Mouse (Mus musculus): ENCODE data around the gene Fgf23. TPM values are rescaled to one million over a fixed set of nuclear protein-coding genes. Genes with fewer than 3 reads are reported as not detected.
A peak's percentile ranks its signal among the peaks of the same experiment; 100 is the strongest.

Fgf23 gene
- polyA plus RNA-seq, 1 experiment, result not detected

DNA sequence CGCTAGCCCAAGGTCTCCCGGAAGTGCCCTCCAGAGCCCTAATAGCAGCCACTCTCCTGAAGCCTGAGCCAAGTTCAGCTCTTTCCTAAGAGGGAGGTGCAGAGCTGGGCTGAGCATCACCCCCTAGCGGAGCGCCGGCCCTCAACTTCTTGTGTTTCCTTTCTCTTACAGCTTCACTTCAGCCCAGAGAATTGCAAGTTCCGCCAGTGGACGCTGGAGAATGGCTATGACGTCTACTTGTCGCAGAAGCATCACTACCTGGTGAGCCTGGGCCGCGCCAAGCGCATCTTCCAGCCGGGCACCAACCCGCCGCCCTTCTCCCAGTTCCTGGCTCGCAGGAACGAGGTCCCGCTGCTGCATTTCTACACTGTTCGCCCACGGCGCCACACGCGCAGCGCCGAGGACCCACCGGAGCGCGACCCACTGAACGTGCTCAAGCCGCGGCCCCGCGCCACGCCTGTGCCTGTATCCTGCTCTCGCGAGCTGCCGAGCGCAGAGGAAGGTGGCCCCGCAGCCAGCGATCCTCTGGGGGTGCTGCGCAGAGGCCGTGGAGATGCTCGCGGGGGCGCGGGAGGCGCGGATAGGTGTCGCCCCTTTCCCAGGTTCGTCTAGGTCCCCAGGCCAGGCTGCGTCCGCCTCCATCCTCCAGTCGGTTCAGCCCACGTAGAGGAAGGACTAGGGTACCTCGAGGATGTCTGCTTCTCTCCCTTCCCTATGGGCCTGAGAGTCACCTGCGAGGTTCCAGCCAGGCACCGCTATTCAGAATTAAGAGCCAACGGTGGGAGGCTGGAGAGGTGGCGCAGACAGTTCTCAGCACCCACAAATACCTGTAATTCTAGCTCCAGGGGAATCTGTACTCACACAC, 7.4 kb downstream of the Fgf23 start:
- H3K4me1 ChIP-seq (ENCODE audit: control insufficient read depth, insufficient read depth, low read length), result no peaks in the 10 kb centered on the region
- whole genome bisulfite sequencing, result 5% methylated on average over 59 of the region's 59 CpGs
- H3K27ac ChIP-seq (ENCODE audit: control insufficient read depth, insufficient read depth, low read depth, low read length, poor library complexity), result no peak overlapping the region
- TF ChIP-seq POLR2A (IDR thresholded peaks at IDR 0.05; ENCODE audit: borderline replicate concordance, control insufficient read depth, low read depth, low read length), result no peak; the same call in 1 of the 2 replicates
- no peak for TF ChIP-seq CTCF (IDR thresholded peaks at IDR 0.05; ENCODE audit: control insufficient read depth, insufficient read depth, low read length)
- no peak overlapping the region for H3K4me3 ChIP-seq (replicated peaks; ENCODE audit: control insufficient read depth, low read depth, low read length)

DNA sequence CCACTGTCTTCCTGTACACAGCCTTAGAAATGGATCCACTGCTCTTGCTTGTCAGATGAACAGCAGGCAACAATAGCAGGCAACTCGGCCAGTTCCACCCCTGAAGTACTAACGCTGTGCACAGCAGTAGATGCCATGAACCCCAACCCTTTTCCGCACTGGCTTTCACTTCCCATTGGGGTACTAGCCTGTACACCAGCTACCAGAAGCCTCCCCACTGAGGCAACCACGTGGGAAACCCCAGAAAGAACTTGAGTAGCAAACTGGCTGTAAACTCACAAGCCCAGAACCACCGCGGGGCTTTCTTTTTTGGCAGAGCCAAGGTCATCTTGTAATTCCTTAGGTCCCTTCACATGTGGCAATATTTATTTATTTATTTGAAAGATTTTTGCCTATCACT, 9.1 kb downstream of the Fgf23 start:
- TF ChIP-seq CTCF (IDR thresholded peaks at IDR 0.05; ENCODE audit: control insufficient read depth, insufficient read depth, low read length), result no peak
- no peak for TF ChIP-seq POLR2A (IDR thresholded peaks at IDR 0.05; ENCODE audit: borderline replicate concordance, control insufficient read depth, low read depth, low read length)
- H3K4me1 ChIP-seq (ENCODE audit: control insufficient read depth, insufficient read depth, low read length), result no peaks in the 10 kb centered on the region
- no peak overlapping the region for H3K4me3 ChIP-seq (replicated peaks; ENCODE audit: control insufficient read depth, low read depth, low read length)
- H3K27ac ChIP-seq (ENCODE audit: control insufficient read depth, insufficient read depth, low read depth, low read length, poor library complexity), result no peak overlapping the region
- 63% methylated on average over 6 of the region's 6 CpGs for WGBS

DNA sequence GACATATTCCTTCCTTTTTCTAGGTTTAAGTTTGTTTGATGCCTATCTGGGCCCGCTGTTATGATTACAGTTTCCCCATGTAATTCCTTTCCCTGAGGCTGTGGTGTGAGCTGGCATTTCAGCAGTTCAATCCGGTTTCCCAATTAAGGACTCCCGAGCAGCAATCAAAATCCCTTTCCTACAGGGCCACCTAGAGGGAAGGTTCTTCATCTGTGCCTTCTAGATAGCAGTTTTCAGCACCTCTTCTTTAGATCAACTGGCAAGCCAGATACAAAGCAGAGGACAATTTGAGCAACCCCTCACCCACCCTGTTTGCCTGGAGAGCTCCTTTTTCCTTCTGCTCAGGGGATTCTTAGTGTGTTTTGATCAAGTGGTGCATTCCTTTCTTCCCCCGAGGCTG, 14.0 kb downstream of the Fgf23 start:
- TF ChIP-seq POLR2A (IDR thresholded peaks at IDR 0.05; ENCODE audit: borderline replicate concordance, control insufficient read depth, low read depth, low read length), result no peak
- TF ChIP-seq CTCF (IDR thresholded peaks at IDR 0.05; ENCODE audit: control insufficient read depth, insufficient read depth, low read length), result no peak
- no peak overlapping the region for H3K4me3 ChIP-seq (replicated peaks; ENCODE audit: control insufficient read depth, low read depth, low read length)
- H3K27ac ChIP-seq (ENCODE audit: control insufficient read depth, insufficient read depth, low read depth, low read length, poor library complexity), result no peak overlapping the region
- 65% methylated on average over 4 of the region's 4 CpGs for WGBS
- no peaks in the 10 kb centered on the region for H3K4me1 ChIP-seq (ENCODE audit: control insufficient read depth, insufficient read depth, low read length)

DNA sequence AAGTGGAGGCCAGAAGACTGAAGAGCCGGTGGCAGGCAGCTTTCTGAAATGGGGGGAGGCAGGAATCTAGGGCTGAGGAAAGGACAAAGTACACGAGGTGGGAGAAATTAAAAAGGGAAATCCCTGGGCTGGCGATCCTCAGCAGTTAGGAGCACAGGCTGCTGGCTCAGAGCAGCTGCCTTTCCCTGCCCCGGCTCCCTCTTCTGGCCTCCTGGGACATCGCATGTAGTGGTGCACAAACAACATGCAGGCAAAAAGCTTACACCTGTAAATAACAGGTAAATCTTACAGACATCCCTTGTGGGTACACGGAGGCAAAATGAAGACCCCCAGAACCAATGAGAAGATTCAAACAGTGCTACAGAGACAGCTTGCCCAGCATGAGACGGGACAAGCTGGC, 21.9 kb downstream of the Fgf23 start:
- H3K27ac ChIP-seq (ENCODE audit: control insufficient read depth, insufficient read depth, low read depth, low read length, poor library complexity), result no peak overlapping the region
- peak; percentile 26; the same call in 1 of the 2 replicates for TF ChIP-seq CTCF (IDR thresholded peaks at IDR 0.05; ENCODE audit: control insufficient read depth, insufficient read depth, low read length)
- TF ChIP-seq POLR2A (IDR thresholded peaks at IDR 0.05; ENCODE audit: borderline replicate concordance, control insufficient read depth, low read depth, low read length), result no peak
- no peaks in the 10 kb centered on the region for H3K4me1 ChIP-seq (ENCODE audit: control insufficient read depth, insufficient read depth, low read length)
- 71% methylated on average over 7 of the region's 7 CpGs for WGBS
- H3K4me3 ChIP-seq (replicated peaks; ENCODE audit: control insufficient read depth, low read depth, low read length), result no peak overlapping the region

DNA sequence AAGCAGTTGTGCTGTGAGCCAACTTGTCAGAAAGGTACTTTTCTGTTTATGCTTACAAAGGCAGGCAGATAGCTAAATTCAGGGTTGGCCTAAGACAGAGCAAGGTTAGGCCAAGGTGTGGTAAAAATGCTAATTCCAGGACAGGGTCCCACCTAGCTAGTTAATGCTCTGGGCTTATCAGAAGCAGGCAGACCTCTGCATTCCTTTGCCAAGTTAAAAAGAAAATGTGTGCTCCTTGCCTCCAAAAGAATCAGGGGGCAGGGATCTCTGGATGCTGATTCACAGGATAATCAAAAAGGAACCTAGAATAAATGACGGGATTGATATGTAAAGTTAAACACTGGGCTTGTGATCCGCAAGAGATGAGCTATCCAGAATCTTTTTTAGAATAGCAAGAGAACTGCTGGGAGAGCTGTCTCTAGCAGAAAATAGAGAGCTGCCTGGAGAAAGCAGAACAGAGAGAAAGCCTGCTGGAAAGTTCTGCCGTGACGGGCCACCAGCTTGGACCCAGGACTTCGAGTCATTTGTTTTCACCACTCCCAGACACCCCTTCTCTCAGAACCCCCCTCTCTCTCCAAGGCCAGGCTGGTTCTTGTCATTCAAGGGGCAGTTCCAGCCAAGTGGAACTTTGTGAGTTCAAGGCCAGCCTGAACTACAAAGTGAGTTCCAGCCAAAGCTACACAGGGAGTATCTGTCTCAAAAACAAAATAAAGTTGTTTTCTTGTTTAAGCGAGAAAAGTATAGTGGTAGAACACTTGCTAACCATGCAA, 31.0 kb downstream of the Fgf23 start:
- TF ChIP-seq POLR2A (IDR thresholded peaks at IDR 0.05; ENCODE audit: borderline replicate concordance, control insufficient read depth, low read depth, low read length), result no peak
- TF ChIP-seq CTCF (IDR thresholded peaks at IDR 0.05; ENCODE audit: control insufficient read depth, insufficient read depth, low read length), result no peak
- Histone ChIP-seq H3K4me1 (ENCODE audit: control insufficient read depth, insufficient read depth, low read length) (no peaks in the 10 kb centered on the region), H3K27ac (ENCODE audit: control insufficient read depth, insufficient read depth, low read depth, low read length, poor library complexity) (no peak overlapping the region), H3K4me3 (replicated peaks; ENCODE audit: control insufficient read depth, low read depth, low read length) (no peak overlapping the region)
- 86% methylated on average over 6 of the region's 6 CpGs for WGBS

DNA sequence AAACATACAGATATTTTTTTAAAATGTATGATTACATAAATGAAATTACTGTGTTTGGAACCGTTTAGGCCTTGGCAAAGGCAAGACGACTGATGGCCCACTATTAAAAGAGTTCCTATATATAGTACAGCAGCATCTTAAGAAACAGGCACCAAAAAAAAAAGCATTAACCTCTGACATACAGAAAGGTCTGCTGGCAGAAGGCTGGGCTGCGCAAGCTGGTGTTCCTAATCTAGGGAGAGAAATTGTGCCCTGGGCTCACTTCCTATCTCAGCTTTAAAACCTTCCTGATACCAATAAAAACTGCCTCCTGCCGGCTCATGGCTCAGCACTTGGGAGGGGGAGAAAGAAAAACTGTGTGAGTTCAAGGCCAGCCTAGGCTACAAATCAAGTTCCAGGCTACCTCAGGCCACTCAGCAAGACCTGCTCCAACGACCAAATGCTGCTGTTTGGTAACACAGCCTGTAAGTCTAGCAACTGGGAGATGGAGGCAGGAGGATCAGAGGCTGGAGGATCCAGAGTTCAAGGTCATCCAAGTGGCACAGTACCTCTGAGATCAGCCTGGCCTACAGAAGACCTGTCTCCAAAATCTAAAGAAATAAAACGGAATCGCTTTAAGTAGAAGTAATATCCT, 31.8 kb downstream of the Fgf23 start:
- 84% methylated on average over 7 of the region's 7 CpGs for WGBS

DNA sequence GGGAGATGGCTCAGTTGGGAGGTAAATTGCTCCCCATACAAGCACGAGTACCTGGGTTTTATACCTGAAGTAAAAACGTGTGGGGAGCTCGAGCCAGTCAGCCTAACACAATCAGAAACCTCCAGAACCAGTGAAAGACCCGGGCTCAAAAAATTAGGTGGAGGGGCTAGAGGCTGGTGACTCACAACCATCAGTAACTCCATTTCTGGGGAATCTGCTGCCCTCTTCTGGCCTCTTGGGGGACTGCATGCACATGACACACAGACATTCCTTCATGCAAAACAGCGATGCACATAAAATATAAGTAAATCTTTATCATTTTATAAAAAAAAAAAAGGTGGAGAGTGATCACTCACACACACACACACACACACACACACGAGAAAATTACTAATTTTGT, 32.4 kb downstream of the Fgf23 start:
- TF ChIP-seq CTCF (IDR thresholded peaks at IDR 0.05; ENCODE audit: control insufficient read depth, insufficient read depth, low read length) (peak; percentile 60), POLR2A (IDR thresholded peaks at IDR 0.05; ENCODE audit: borderline replicate concordance, control insufficient read depth, low read depth, low read length) (no peak)
- 66% methylated on average over 6 of the region's 6 CpGs for WGBS
- Histone ChIP-seq H3K27ac (ENCODE audit: control insufficient read depth, insufficient read depth, low read depth, low read length, poor library complexity) (no peak overlapping the region), H3K4me3 (replicated peaks; ENCODE audit: control insufficient read depth, low read depth, low read length) (no peak overlapping the region), H3K4me1 (ENCODE audit: control insufficient read depth, insufficient read depth, low read length) (peaks cover 2% of the 10 kb centered on the region; the same call in 1 of the 2 replicates)

More for the DNA sequence above, 31.8 kb downstream of the Fgf23 start:
- H3K4me1 ChIP-seq (ENCODE audit: control insufficient read depth, insufficient read depth, low read length), result no peaks in the 10 kb centered on the region
- H3K27ac ChIP-seq (ENCODE audit: control insufficient read depth, insufficient read depth, low read depth, low read length, poor library complexity), result no peak overlapping the region
- no peak overlapping the region for H3K4me3 ChIP-seq (replicated peaks; ENCODE audit: control insufficient read depth, low read depth, low read length)
- no peak for TF ChIP-seq POLR2A (IDR thresholded peaks at IDR 0.05; ENCODE audit: borderline replicate concordance, control insufficient read depth, low read depth, low read length)
- TF ChIP-seq CTCF (IDR thresholded peaks at IDR 0.05; ENCODE audit: control insufficient read depth, insufficient read depth, low read length), result no peak

DNA sequence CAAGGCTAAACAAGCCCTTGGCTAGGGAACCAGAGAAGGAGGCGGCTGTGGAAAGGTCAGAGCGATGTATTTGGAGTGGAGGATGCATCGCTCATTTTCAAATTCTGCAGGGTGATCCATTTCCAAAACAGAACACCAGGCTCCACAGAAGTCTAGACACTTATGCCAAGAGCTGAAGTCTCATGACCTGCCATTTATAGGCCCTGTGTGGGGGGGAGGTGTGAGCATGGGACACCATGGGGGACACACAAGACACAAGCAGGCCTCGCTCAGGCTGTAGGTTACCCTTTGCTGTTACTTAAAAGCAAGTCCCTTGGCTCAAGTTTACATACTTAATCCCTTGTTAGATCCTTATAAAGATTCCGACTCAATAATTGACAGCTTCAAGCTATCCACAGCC, 33.5 kb downstream of the Fgf23 start:
- no peak for TF ChIP-seq POLR2A (IDR thresholded peaks at IDR 0.05; ENCODE audit: borderline replicate concordance, control insufficient read depth, low read depth, low read length)
- TF ChIP-seq CTCF (IDR thresholded peaks at IDR 0.05; ENCODE audit: control insufficient read depth, insufficient read depth, low read length), result no peak
- H3K27ac ChIP-seq (ENCODE audit: control insufficient read depth, insufficient read depth, low read depth, low read length, poor library complexity), result no peak overlapping the region
- peaks cover 2% of the 10 kb centered on the region; the same call in 1 of the 2 replicates for H3K4me1 ChIP-seq (ENCODE audit: control insufficient read depth, insufficient read depth, low read length)
- 89% methylated on average over 5 of the region's 5 CpGs for WGBS
- no peak overlapping the region for H3K4me3 ChIP-seq (replicated peaks; ENCODE audit: control insufficient read depth, low read depth, low read length)
